Mouse (Mus musculus) liver, embryonic 14.5 days (tissue): ENCODE results near the gene Slit1. TPM values are rescaled to one million over a fixed set of nuclear protein-coding genes. Genes with fewer than 3 reads are reported as not detected.

ENCODE experiments used
- ATAC-seq: fragments of 200-750 bp; cut with Nextera tagmentation; 2 replicates; pipeline ENCODE4 v1.8.0; 2017; ENCODE audit warnings: moderate number of reproducible peaks, mild to moderate bottlenecking, moderate library complexity; ENCODE audit not compliant: insufficient read depth
- DNase-seq, 3 experiments: peaks; one replicate each; pipeline ENCODE4 v3.0.0-alpha.2; 2012 to 2013; ENCODE audit warnings: low read depth in 3 of 3, low spot score in 3 of 3
- H3K27ac ChIP-seq: fragments of 300-500 bp; sonication (generic); 2 replicates; pipeline ENCODE4 v1.5.1; 2014; ENCODE audit warnings: moderate library complexity, mild to moderate bottlenecking, control low read depth, inconsistent platforms
- H3K27me3 ChIP-seq: fragments of 300-500 bp; sonication (generic); 2 replicates; pipeline ENCODE4 v1.6.1; 2014; ENCODE audit warnings: mild to moderate bottlenecking, low read length, moderate library complexity; ENCODE audit not compliant: control insufficient read depth, insufficient read depth
- H3K36me3 ChIP-seq: fragments of 300-500 bp; sonication (generic); replicated peaks from 2 replicates; pipeline ENCODE4 v1.6.1; 2014; ENCODE audit warnings: low read depth; ENCODE audit not compliant: control insufficient read depth, insufficient read depth
- H3K4me1 ChIP-seq, 2 experiments: fragments of 200-500 bp in 1 of 2; fragments of 300-500 bp in 1 of 2; sonication (generic) in 1 of 2; replicated peaks; 2 replicates each; pipeline ENCODE4 v1.6.1; 2012 to 2014; ENCODE audit warnings: antibody characterized with exemption in 1 of 2, inconsistent platforms in 1 of 2, low read length in 1 of 2; ENCODE audit not compliant: control insufficient read depth in 2 of 2, insufficient read depth in 2 of 2
- H3K4me2 ChIP-seq: fragments of 300-500 bp; sonication (generic); 2 replicates; pipeline ENCODE4 v1.6.1; 2014; ENCODE audit warnings: low read depth, mild to moderate bottlenecking, control low read depth, moderate library complexity
- H3K4me3 ChIP-seq, 2 experiments: fragments of 200-500 bp in 1 of 2; fragments of 300-500 bp in 1 of 2; sonication (generic) in 1 of 2; 2 replicates each; pipeline ENCODE4 v1.5.1; 2012 to 2014; ENCODE audit warnings: low read depth in 2 of 2, low read length in 2 of 2, mild to moderate bottlenecking in 2 of 2, control low read depth in 1 of 2, inconsistent platforms in 1 of 2, moderate library complexity in 1 of 2; ENCODE audit not compliant: insufficient read depth in 1 of 2
- H3K9ac ChIP-seq: fragments of 300-500 bp; sonication (generic); replicated peaks from 2 replicates; pipeline ENCODE4 v1.6.1; 2014; ENCODE audit warnings: mild to moderate bottlenecking, control low read depth, moderate library complexity
- H3K9me3 ChIP-seq: fragments of 300-500 bp; sonication (generic); 2 replicates; pipeline ENCODE4 v1.6.1; 2016; ENCODE audit warnings: low read length, mixed read lengths; ENCODE audit not compliant: control insufficient read depth
- CTCF ChIP-seq: IDR thresholded peaks from 2 replicates; pipeline ENCODE4 v1.5.1; 2016; ENCODE audit warnings: antibody characterized with exemption, low read depth, control low read depth
- EP300 ChIP-seq: IDR thresholded peaks from 2 replicates; pipeline ENCODE4 v1.6.1; 2016; ENCODE audit warnings: antibody characterized with exemption, low read depth
- WGBS: fragments of 180-500 bp; shearing (Covaris S2); extraction: QIAGEN DNeasy Blood & Tissue Kit; methylation state at CpG from one replicate; pipeline ENCODE4 v1.1.7; 2014; ENCODE audit not compliant: insufficient replicate concordance; 5-methylcytosine and 5-hydroxymethylcytosine counted together
- polyA plus RNA-seq, 2 experiments: library from polyadenylated mRNA; depleted of rRNA in 1 of 2; stranded (reverse) in 1 of 2; unstranded in 1 of 2; fragments of >200 nt; fragmentation: Nextera tagmentation in 1 of 2; extraction: Ambion mirVana in 1 of 2; gene quantifications; 2 replicates each; pipeline versions ENCODE4 v1.2.1 to v1.2.3; 2012 to 2014

Slit1 gene
- polyA plus RNA-seq, 2 experiments: 0.10 TPM; not detected in 1

- DNase-seq (no peak), ATAC-seq (no peak)
- no peak overlapping the region for H3K9ac ChIP-seq
- no peak overlapping the region for H3K27ac ChIP-seq
- no peaks in the 10 kb centered on the region for H3K36me3 ChIP-seq
- no peaks in the 10 kb centered on the region; the same call in 1 of the 2 replicates for H3K27me3 ChIP-seq
- no peak overlapping the region for H3K4me2 ChIP-seq
- H3K4me3 ChIP-seq: no peak overlapping the region
- TF ChIP-seq EP300 (no peak), CTCF (no peak)
- WGBS: 54% methylated on average over 17 of the region's 17 CpGs
- H3K4me1 ChIP-seq: no peaks in the 10 kb centered on the region
- no peaks in the 10 kb centered on the region for H3K9me3 ChIP-seq
Measured at GRCm38 (mm10) chr19:41660294-41660998, 83.0 kb downstream of the Slit1 start.

- Histone ChIP-seq H3K4me3 (no peak overlapping the region), H3K27ac (no peak overlapping the region), H3K4me2 (no peak overlapping the region), H3K36me3 (no peaks in the 10 kb centered on the region), H3K9ac (no peak overlapping the region), H3K9me3 (no peaks in the 10 kb centered on the region), H3K27me3 (no peaks in the 10 kb centered on the region; the same call in 1 of the 2 replicates), H3K4me1 (no peaks in the 10 kb centered on the region)
- DNase-seq (no peak), ATAC-seq (no peak)
- TF ChIP-seq CTCF (no peak), EP300 (no peak)
- WGBS: 26% methylated on average over 9 of the region's 9 CpGs
Measured at GRCm38 (mm10) chr19:41657446-41657845, 86.0 kb downstream of the Slit1 start.

- no peak for ATAC-seq
- H3K36me3 ChIP-seq: no peaks in the 10 kb centered on the region
- H3K4me3 ChIP-seq: no peak overlapping the region
- H3K9ac ChIP-seq: no peak overlapping the region
- no peak overlapping the region for H3K27ac ChIP-seq
- H3K9me3 ChIP-seq: no peaks in the 10 kb centered on the region
- 60% methylated on average over 14 of the region's 14 CpGs for WGBS
- H3K4me1 ChIP-seq: no peaks in the 10 kb centered on the region
- TF ChIP-seq EP300 (no peak), CTCF (no peak)
- H3K4me2 ChIP-seq: no peak overlapping the region
- DNase-seq: no peak
- no peaks in the 10 kb centered on the region; the same call in 1 of the 2 replicates for H3K27me3 ChIP-seq
Measured at GRCm38 (mm10) chr19:41656671-41657070, 86.8 kb downstream of the Slit1 start.

- TF ChIP-seq CTCF (peak; percentile 86), EP300 (no peak)
- Histone ChIP-seq H3K27ac (no peak overlapping the region), H3K9ac (no peak overlapping the region), H3K27me3 (no peaks in the 10 kb centered on the region; the same call in 1 of the 2 replicates), H3K4me2 (no peak overlapping the region), H3K4me3 (no peak overlapping the region), H3K9me3 (no peaks in the 10 kb centered on the region), H3K4me1 (no peaks in the 10 kb centered on the region), H3K36me3 (no peaks in the 10 kb centered on the region)
- 6% methylated on average over 9 of the region's 9 CpGs for WGBS
- ATAC-seq (no peak), DNase-seq (peak; percentile 20 to 30 (median 26))
Measured at GRCm38 (mm10) chr19:41655970-41656369, 87.5 kb downstream of the Slit1 start.

- whole genome bisulfite sequencing: 17% methylated on average over 6 of the region's 6 CpGs
- DNase-seq (no peak), ATAC-seq (no peak)
- H3K4me3 ChIP-seq: no peak overlapping the region
- no peaks in the 10 kb centered on the region; the same call in 1 of the 2 replicates for H3K27me3 ChIP-seq
- H3K9me3 ChIP-seq: no peaks in the 10 kb centered on the region
- no peak overlapping the region for H3K4me2 ChIP-seq
- no peaks in the 10 kb centered on the region for H3K4me1 ChIP-seq
- H3K27ac ChIP-seq: no peak overlapping the region
- H3K9ac ChIP-seq: no peak overlapping the region
- no peaks in the 10 kb centered on the region for H3K36me3 ChIP-seq
- TF ChIP-seq CTCF: no peak
- no peak for TF ChIP-seq EP300
Measured at GRCm38 (mm10) chr19:41655089-41655783, 88.2 kb downstream of the Slit1 start.
